Mouse (Mus musculus): ENCODE data around the gene Stra6. TPM values are rescaled to one million over a fixed set of nuclear protein-coding genes. Genes with fewer than 3 reads are reported as not detected.

The Stra6 gene
- total RNA-seq, 4 experiments from 2014 or later, result 1.0 to 2.6 (median 2.2) TPM

- no peak for DNase-seq
Measured at GRCm38 (mm10) chr9:58049861-58050260, 13.7 kb upstream of the Stra6 start.

DNA sequence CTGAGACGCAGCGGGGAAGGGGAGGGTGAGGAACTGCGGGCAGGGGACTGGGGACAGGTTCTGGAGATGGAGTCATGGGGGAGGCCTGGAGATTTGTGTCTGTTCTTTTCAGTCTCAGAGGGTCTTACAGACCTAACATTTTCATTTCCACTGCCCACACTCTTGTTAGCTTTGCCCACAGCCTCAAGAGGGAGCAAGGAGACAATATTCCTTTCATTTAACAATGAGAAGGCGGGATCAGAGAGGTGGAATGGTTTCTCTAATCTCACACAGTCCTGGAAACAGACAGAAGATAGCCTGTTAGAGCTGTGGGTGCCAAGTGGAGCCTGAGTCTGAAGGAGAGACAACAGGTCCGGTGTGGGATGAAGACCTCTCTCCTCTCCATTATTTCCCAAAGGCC lies 11.7 kb upstream of the Stra6 start:
- DNase-seq, result no peak

- no peak for DNase-seq
Measured at GRCm38 (mm10) chr9:58053102-58053501, 10.5 kb upstream of the Stra6 start.

GRCm38 (mm10) chr9:58053544-58053943 lies 10.0 kb upstream of the Stra6 start:
- DNase-seq, result no peak

DNA sequence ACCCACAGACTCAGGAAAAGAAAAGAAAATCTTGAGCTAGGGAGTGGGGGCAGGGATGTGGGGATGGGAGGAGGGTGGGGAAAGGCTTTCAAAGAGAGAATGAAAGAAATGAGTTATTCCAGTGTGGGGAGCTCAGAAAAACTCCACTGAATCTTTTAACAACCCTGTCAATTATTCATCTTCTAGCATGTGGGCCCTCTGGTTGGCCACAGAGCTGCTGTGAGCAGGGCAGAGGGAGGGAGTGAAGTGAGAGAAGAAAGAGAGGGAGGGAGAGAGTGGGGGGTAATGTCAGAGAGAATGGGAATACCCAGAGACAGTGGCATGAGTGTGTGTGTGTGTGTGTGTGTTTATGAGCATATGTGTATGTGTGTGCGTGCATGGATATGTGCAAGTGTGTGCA lies 9.6 kb upstream of the Stra6 start:
- no peak for DNase-seq

DNA sequence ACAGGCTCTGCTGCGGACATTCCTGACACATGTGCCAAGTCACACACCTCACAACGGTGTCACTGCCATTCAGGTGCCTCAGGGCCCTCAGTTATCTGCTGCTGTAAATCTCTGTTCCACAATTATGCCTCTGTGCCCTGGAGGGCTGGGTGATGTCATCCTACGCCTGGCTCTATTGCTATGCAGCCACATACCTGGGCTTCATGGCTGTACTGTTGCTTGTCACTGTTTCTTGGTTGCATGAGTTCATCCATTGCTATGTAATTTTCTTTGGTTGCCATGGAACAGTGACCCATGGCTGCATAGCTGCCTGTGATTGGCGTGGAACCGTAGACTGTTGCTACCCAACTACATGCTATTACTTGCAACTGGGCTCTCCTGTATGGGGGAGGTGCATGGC lies 7.9 kb upstream of the Stra6 start:
- no peak for DNase-seq

DNA sequence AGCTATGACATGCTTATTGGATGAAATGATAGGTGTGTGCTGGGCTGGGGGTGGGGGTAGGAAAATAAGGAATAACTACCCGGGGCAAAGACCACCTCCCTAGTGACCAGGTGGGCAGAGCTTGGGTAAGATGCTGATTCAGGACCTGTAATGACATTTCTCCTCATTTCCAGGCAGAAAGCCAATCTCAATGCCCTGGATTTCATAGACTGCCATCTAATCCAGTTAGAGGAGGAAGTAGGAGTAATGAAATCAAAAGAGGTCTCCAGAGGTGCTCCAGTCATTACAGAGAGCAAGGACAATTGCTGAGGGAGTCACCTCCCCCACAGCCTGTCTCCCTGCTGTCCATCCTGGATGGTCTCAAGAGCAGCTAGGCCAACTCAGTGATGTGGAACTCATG lies 3.7 kb upstream of the Stra6 start:
- no peak for DNase-seq

GRCm38 (mm10) chr9:58060677-58061667 lies 2.6 kb upstream of the Stra6 start:
- no peak for DNase-seq

- no peak for DNase-seq
Measured at GRCm38 (mm10) chr9:58065532-58065931, 1.9 kb downstream of the Stra6 start.

DNA sequence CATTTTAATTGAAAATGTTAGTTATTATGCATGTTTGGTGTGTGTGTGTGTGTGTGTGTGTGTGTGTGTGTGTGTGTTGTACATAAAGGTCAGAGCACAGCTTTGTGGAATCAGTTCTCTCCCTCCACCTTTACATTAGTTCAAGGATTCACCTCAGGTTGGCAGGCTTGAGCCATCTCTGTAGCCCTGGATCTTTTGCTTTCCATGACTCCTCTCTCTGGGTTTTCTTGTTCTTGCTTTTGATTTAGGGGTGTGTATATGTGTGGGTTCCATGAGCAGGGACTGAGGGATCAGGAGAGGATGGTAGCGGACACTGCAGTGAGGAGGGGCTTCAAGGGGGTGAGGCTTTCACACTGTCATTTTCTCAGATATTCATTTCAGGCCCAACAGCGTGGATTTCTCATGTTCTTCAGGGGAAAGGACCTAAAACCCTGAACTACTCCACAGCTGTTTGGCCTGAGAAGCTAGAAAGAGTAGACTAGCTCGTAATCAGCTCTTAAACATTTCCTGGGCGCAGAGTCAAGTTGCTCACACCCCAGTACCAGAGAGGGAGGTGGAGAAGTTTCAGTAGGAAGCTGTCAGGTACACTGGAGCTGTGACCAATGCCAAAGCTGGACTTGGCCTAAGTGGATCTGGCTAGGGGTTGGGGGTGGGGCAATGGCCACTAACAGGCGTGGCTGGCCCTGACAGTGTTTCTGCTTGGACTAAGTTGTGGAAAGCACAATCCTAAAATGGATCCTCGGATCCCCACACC lies 2.6 kb downstream of the Stra6 start:
- DNase-seq, result no peak

DNA sequence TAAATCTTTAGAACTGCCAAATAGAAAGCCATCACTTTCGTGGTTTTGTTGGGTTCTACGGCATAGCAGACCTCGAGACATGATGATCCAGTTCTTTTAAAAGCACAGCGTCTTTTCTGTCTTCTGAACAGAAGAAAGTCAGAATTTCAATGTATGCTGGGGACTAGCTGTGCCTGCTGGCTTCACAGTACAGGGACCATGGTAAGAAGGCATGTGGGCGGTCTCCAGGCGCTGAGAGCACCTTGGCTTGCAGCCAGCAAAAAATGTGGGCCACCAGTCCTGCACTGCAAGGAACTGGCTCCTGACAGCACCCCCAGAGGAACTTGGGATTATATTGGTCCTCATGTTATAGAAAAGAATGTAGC lies 3.1 kb downstream of the Stra6 start:
- DNase-seq, result no peak

DNA sequence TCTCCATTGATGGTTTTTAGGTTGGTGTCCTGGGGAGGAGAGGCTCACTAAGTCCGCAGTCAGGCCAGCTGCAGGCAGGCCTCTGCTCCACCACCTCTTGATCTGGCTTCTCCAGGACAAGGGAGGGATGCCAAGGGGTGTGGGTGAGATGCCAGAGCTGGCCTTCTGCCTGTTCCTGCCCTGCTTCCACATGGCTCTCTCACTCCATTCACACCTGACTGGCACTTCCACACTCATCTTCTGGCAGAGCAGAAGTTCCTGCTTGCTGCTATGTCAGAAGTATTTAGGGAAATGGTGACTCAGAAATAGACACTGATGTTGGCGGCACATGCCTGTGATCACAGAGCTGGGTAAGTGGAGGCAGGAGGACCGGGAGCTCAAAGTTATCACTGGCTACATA lies 4.0 kb downstream of the Stra6 start:
- no peak for DNase-seq

DNA sequence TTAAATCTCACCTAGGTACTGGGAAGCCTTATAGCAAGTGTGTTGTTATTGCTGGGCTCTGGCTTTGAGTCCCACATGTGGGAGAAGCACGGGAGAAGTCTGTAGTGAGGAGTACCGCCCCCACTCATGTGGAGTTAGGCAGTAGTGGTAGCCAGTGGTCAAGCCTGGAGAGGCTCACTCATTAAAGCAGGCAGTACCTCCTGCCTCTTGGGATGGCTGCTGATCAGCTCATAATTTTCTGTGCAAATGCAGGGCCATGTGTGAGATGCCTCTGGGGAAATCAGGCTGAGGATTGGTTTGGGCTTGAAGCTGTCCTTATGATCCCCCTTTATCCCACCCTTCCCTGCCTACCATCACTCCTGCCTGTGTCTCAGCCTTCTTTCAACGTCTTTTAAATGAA lies 11.0 kb downstream of the Stra6 start:
- no peak for DNase-seq

DNA sequence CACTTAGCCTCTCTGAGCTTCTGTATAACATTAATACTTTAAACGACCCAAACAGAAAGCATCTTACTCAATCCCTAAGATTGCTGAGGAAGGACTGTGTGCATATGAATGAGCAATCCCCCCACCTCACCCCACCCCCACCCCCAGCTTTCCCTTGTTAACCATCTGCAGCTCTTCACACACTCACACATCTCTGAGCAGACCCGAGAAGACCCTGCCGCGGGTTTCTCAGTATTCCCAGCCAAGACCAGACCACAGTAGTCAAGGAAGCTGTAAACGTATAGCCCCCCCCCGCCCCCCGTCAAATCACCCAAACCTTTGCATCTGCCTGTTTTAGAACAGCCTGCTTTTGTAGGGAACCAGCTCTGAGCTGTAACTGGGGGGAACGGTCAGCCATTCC lies 21.0 kb downstream of the Stra6 start:
- no peak for DNase-seq

DNA sequence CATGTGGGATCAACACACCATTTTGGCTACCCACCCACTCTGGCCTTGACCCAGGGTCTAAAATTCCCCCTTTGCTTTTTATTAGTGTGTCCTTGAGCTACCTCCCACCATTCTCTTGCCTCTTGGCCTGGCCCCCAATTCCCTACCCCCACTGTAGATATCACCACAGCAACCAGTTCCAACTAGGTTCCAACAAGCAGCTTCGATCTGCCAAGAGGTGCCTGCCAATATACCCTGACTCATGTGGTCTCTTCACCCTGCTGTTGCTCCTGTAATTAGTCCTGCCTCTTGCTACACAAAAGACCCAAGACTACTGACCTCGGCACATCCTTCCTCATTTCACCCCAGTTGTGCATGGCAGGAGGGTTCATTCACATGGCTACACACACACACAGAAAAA lies 21.5 kb downstream of the Stra6 start:
- DNase-seq, result no peak

DNA sequence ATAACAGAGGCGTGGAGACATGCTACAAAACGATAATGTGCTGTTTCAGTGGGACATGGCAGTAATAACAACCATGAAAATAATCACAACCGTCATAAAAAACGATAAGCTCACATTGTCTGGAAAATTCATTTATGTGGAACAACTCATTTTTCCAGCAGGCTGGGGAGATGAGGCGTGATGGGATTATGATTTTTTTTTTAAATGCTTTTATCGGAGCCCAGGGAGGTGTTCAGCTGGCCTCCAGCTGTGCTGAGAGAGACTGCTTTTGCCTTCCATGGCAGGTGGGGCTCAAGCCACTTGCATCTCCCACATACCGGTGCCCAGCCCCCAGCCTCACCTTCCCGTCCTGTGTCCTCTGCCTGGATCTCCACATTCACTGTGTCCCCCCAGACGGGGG lies 22.6 kb downstream of the Stra6 start:
- no peak for DNase-seq

DNA sequence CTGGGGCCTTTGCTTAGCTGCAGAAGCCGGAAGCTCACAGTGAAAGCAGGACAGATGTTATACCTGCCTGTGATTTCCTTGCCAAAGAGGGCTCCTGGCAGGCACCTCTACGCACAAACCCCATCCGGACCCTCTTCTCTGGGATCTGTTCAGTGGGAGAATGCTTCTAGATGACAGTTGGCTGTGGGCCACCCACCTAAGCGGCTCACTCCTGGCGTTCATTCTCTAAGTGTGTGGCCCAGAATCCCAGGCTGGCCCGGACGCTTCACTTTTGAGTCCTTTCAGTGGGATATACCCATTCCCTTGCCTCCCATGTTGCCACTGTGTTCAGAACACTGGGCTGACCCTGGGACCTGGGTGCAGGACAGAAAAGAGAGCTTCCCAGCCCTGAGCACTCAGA lies 23.3 kb downstream of the Stra6 start:
- DNase-seq, result no peak

- no peak for DNase-seq
Measured at GRCm38 (mm10) chr9:58087277-58087998, 23.9 kb downstream of the Stra6 start.

GRCm38 (mm10) chr9:58091623-58092425 lies 28.2 kb downstream of the Stra6 start:
- DNase-seq, result peak; percentile 55

GRCm38 (mm10) chr9:58092581-58093269 lies 29.1 kb downstream of the Stra6 start:
- peak; percentile 79 for DNase-seq

GRCm38 (mm10) chr9:58093776-58094175 lies 30.2 kb downstream of the Stra6 start:
- DNase-seq, result no peak

DNA sequence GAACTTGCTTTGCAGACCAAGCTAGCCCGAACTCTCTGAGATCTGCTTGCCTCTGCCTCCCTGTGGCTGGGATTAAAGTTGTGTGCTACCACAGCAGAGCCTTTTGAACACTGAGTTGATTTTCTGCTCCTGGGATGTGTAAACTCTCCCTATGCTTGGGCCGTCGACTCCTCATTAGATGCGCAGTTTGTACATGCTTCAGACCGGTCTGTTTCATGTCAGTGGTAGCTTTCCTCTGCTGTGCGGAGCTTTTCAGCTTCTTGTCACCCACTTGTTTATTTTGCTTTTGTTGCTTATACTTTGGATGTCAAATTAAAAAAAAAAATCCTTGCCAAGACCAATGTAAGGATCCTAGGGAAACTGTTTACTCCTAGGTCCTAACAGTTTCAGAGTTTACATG lies 32.4 kb downstream of the Stra6 start:
- DNase-seq, result no peak

Data from adrenal gland, adult 8-10 months (tissue).